Mouse (Mus musculus): Measurements from ENCODE around the gene Gm3417.
"Not testable (repeated sequence)": the region's sequence is repeated elsewhere in the genome, so short reads cannot be mapped to it uniquely, and the experiment has no call there.

Gene Gm3417

GRCm38 (mm10) chr17:14958686-14959327 lies 19.8 kb downstream of the Gm3417 start:
- DNase-seq (ENCODE audit: low spot score): no peak

GRCm38 (mm10) chr17:14953452-14953851 lies 25.1 kb downstream of the Gm3417 start:
- no peak for DNase-seq (ENCODE audit: low spot score)

- DNase-seq (ENCODE audit: low spot score): no peak
Measured at GRCm38 (mm10) chr17:14949161-14949827, 29.3 kb downstream of the Gm3417 start.

- DNase-seq (ENCODE audit: low spot score): no peak
Measured at GRCm38 (mm10) chr17:14944551-14944950, 34.0 kb downstream of the Gm3417 start.

- DNase-seq (ENCODE audit: low spot score): no peak
Measured at GRCm38 (mm10) chr17:14943729-14944059, 34.9 kb downstream of the Gm3417 start.

GRCm38 (mm10) chr17:14943009-14943728 lies 35.4 kb downstream of the Gm3417 start, which contains the start of the genes Wdr27 and 1600012H06Rik:
Gene Wdr27 (minus strand): TSS chr17:14943158.
Gene 1600012H06Rik (plus strand): TSS chr17:14943184.
- DNase-seq (ENCODE audit: low spot score): peak; percentile 99

- DNase-seq (ENCODE audit: low spot score): not testable (repeated sequence)
Measured at GRCm38 (mm10) chr17:14942181-14942580, 36.4 kb downstream of the Gm3417 start.

GRCm38 (mm10) chr17:14935841-14936605 lies 42.6 kb downstream of the Gm3417 start:
- DNase-seq (ENCODE audit: low spot score): no peak

- DNase-seq (ENCODE audit: low spot score): not testable (repeated sequence)
Measured at GRCm38 (mm10) chr17:14935280-14935679, 43.3 kb downstream of the Gm3417 start.

- no peak for DNase-seq (ENCODE audit: low spot score)
Measured at GRCm38 (mm10) chr17:14931469-14931868, 47.1 kb downstream of the Gm3417 start.

- DNase-seq (ENCODE audit: low spot score): no peak
Measured at GRCm38 (mm10) chr17:14930697-14931096, 47.9 kb downstream of the Gm3417 start.

- DNase-seq (ENCODE audit: low spot score): no peak
Measured at GRCm38 (mm10) chr17:14928631-14929030, 50.0 kb downstream of the Gm3417 start.

- DNase-seq (ENCODE audit: low spot score): no peak
Measured at GRCm38 (mm10) chr17:14927644-14928218, 50.9 kb downstream of the Gm3417 start.

GRCm38 (mm10) chr17:14921582-14921981 lies 57.0 kb downstream of the Gm3417 start:
- DNase-seq (ENCODE audit: low spot score): no peak

- no peak for DNase-seq (ENCODE audit: low spot score)
Measured at GRCm38 (mm10) chr17:14917866-14918265, 60.7 kb downstream of the Gm3417 start.

GRCm38 (mm10) chr17:14914401-14914800 lies 64.2 kb downstream of the Gm3417 start:
- DNase-seq (ENCODE audit: low spot score): no peak
